Mouse (Mus musculus): ENCODE data around the gene Rbm47.

DNA sequence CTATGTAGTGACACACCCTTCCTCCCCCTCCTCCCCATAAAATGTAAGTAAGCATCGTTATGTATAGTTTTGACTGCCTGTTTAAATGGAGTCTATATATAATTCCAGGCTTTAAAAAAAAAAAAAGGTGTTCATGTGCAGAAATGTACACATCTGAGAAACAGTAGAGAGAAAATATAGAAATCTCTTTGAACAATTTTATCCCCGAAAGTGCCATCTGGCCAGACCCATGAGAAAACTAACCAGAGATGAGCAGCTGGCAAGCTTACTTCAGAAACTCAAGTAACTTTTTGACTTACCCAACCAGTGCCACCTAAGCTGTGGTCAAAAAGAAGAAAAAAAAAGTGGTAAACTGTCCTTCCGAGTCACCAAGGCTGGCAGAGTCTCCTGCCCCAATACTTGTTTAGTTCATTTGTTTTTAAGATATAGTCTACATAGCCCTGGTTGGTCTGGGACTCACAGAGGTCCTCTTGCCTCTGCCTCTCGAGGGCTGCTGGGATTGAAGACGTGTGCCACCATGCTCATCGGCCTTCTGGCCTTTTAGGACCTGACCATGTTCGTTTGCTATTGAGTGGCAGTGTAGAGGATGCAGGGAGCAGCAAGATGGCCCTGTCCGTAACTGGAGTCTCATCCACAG is 4.3 kb downstream of the Rbm47 start:
- TF ChIP-seq CTCF (IDR thresholded peaks at IDR 0.05) (no peak), POLR2A (IDR thresholded peaks at IDR 0.05; ENCODE audit: insufficient read depth, low read depth, low read length) (no peak), EP300 (IDR thresholded peaks at IDR 0.05; ENCODE audit: insufficient read depth, low read depth, low read length) (no peak)

Measured in heart, adult 2 months (tissue).